Mouse (Mus musculus) spleen, postnatal 36 days (tissue): ENCODE results near the gene Fkbp9.

Source experiments
- DNase-seq, 2 experiments: peaks; one replicate each; pipeline ENCODE4 v3.0.0; 2022; ENCODE audit warnings: low spot score in 2 of 2, mixed read lengths in 1 of 2

Fkbp9 gene

DNA sequence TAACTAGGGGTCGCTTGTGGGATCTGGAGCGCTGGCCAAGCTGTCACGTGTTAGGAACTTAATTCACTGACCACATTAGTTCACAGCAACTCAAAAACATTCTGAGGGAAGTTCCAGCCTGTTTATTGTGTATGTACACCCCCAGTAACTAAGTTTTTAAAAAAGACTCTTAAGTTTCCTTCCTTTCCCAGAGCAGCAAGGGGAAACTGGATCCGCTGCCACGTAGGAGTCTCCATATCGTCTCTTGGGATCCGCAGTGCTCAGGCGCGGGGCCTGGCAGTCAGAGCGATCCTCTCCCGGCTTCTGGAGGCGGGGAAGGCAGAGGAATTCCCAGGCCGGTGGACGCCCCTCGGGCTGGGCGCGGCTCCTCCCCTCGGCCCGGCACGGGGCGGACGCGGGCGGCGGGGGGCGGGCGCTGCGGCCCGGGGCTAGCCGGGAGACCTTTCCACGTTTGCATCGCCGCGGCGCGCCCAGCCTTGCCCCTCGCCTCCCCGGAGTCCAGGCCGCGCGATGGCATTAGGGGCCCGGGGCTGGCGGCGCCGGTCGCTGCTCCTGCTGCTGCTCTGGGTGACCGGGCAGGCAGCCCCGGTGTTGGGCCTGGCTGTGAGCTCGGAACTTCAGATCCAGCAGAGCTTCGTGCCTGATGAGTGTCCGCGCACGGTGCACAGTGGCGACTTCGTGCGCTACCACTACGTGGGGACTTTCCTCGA is at the start of gene Fkbp9:
TSS of gene Fkbp9 (plus strand) at position 363 of the 710 bp plus-strand sequence.
- peak; percentile 15 to 25 for DNase-seq

DNA sequence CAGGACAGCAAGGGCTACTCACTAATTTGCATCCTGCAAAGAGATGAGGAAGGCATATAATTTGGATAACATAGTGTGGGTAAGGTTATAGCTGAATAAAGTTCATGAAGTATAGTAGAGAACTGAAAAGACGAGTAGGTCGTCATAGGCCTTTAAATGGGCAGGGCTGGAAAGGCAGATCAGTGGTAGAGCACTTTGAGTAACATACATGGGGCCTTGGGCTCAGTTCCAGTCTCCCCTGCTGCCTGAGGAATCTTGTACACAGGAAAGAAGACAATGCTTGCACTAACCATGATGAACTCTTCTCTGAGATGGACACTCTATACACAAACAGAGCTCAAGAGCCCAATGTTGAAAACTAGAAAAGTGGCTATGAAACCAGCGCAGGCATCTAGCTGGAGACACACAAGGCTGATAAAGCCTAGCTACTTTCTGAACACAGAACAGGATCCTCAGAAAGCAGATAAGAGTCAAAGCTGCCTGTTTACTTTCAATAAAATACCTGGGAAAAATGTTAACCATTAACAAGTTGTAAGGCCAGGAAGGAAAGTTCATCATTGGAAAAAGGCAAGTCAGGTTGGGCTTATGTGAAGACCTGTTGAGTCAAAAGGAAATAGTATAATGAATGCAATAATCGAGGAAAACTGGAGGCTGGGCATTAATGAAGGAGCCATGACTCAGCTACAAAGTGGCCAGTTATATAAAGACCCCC is 48.1 kb upstream of the Fkbp9 start:
- DNase-seq, result no peak

DNA sequence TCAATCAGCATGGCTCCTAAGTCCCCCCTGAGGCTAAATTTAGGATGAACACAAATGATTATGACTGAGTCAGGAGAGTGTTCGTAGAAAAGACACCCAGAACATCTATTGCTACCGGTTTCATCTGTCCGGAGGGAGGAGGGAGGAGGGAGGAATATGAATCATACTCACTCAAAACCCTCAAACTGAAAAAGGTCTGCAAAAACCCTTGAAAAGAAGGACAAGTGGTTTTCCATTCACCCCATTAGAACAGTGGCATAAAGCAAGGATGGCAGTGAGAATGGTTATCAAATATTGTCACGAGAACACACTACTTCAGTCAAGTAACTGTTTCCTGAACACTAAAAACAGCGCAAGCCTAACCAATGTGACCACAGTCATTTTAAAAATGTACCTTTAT is 46.8 kb upstream of the Fkbp9 start:
- DNase-seq, result no peak

DNA sequence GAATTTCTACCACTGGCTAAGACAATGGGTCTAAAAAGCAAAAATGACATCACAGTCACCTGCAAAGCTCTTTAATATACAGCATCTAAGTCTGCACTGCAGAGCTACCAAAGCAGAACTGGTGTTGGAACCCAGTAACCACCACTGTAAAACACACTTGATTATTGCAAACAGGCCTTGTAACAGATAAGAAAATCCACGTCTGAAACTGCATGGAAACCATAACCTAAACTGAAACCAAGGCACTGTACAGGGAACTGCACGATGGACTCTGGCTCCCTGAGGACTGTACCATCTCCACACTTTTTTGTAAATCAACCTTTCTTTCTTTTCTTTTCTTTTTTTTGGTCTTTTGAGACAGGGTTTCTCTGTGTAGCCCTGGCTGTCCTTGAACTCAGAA is 44.2 kb upstream of the Fkbp9 start:
- no peak for DNase-seq

DNA sequence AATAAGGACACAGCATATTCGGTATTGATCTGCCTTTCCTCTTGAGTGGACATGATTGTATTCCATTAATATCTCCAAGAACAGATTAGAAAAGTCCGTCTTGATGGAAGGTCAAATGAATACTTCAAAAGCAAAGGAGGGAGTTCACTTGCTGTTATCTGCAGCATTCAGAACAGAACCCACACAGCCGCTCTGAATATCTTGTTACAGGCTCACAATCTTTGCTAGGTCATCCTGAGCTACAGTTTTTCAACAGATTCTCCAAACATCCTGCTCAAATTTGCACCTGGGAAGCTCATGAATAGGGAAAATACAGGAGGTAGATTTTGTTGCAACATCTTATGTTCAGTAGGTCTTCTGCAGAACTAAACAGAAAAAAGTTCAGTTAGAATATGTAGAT is 42.5 kb upstream of the Fkbp9 start:
- no peak for DNase-seq

DNA sequence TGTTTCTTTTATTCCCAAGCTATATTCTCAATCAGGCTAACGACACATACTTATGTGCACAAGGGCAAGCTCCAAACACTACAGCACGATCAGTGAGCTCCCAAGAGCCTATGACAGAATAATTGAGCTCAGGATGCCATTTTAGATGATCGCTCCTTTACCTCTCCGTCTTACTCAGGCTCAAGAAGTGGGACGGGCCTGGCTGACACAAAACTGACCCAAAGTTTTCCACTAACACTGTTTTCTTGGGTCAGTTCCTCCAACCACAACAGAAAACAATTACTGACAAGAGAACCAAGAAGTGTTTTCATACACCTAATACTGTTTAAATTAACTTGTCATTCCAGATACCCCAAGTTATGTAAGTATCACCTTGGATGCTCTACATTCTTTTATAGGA is 37.0 kb upstream of the Fkbp9 start:
- DNase-seq, result no peak

DNA sequence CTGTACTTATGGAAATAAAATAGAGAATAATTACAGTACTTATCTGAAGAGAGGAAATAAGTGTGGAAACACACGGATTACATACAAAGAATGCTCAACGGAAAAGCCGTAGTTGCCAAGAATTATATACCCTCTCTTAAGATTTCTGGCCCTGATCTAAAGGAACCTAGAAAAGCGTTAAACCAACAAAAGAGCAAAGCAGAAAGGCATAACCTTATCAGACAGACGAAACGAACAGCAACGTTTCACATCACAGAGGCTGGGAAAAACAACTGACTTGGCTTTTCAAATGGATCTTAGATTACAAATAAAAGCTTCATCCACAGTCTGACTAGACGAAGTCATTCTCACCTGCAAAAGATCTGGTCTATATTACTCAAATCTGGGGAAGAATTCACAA is 35.6 kb upstream of the Fkbp9 start:
- no peak for DNase-seq

DNA sequence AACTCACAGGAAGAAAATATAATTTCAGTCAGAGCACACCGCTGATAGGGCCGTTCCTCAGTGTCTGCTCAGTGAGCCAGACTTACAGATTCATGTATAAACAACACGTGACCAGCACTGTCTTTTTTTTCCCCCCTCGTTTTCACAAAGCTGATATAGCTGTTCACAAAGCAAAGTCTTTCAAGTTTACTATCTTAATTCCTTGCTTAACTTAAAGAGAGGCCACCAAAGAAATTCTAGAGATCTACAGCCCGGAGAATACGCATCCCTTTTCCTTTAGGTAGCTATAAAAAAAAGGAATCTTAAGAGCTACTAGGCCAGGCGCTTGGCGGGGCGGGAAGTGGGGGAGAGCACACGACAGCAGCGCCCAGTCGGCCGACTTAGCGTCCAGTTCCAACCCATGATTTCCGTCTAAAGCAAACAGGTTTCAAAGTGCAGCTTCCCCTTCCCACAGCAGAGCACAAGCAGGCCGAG is 35.2 kb upstream of the Fkbp9 start:
- peak; percentile 33 to 50 for DNase-seq

DNA sequence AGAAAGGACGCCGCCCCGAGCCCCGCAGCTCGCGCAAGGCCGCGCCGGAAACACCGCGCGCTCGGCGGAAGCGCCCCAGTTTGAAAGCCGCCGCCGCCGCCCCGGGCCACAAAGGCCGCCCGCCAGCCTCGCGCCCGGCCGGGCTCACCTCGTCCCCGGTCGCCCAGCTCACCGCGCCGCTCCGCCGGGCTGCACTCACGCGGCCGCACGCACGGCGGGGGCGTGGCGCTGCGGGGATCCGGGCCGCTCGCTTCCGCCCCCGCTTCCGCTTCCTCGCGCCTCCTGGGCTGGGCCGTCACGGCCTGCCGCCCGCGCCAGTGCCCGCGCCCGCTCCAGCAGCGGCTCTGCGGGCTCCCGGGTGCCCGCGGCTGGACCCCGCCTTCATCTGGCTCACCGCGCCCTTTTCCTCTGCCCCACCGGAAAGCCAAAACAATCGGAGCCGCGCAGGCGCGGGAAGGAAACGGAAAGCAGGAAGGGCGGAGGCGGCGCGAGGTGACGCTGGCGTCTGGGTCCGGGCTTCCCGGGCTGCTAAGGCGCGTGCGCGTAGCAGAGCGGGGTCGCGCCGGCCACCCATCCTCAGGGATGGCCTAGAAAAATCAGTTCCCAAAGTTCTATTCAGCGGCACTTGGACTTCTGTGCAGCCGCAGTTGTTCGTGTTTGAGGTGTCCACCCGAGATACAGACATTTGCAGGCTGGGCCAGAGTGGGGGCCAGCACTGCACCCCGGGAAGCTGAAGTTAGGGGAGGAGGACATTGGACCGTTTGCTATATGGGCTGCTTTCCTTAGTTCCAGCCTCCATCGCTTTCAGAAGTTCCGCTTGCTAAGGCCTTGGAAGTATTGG is 34.3 kb upstream of the Fkbp9 start, which contains the start of gene Kbtbd2:
TSS of gene Kbtbd2 (minus strand) at position 503 of the 841 bp plus-strand sequence.
- DNase-seq, result peak; percentile 94 to 95

DNA sequence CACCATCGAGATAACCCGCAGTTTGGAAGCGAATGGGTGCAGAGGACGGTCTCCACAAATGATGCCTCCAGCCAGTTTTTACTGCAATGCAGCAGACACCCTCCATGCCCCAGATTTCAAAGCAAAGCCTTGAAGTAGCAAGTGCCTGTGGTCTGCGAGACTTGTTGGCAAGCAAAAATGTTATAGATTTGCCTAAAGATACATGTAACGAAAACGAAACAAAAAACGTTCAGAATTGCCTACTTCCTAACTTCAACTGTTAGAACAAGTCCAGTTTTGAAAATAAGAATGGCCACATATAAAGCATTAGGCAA is 33.8 kb upstream of the Fkbp9 start:
- no peak for DNase-seq

DNA sequence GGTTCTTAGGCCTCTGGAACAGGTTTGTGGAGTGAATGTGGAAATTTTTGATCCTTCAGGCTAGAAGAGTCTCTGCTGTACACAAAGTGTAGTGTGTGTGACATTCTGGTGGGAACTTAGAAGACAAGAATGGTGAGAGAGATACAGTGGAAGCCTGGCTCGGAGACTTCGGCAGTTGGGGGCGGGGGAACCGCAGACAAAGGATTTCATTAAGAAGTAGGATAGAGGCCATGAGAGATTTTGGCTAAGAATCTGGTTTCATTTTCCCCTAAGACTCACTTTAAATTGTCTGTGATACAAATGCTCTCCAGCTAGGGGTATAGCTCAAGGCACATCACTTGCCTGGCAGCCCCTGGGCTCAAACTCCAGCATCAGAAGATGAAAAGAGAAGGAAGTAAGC is 26.8 kb upstream of the Fkbp9 start:
- no peak for DNase-seq

DNA sequence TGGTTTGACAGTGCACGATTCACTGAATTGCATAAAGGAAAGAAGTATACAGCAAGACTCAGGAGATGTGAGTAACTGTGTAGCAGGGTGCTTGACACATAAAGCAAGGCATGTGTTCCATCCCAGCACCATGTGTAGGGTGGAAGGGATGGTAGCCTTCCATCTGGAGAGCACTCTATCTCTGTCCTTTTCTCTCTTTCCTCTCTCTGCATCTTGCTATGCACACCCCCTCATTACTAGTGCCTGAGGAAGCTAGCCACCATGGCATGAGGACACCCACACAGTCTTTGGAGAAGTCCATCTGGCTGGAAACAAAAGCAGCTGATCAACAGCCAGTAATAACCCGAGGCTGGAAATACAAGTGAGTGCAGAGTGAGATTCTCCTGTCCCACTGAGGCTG is 25.7 kb upstream of the Fkbp9 start:
- no peak for DNase-seq

DNA sequence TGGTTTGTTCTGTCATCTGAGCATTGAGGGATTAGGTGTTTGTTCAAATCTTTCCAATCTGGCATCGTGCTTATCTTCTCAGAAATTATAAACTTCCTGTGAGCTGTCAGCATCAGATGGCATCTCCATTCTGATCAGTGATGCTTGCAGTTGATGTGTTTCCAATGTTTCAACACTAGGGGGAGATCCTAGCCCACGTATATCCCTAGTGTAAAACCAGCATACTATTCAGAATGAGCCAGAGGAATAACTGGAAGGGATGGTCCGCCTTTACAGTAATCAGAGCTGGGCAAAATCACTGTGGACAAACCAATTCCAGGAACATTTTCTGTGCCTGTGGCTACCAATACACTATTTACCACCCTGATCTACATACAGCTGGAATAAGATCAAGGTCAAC is 23.2 kb upstream of the Fkbp9 start:
- DNase-seq, result peak; percentile 22 to 48

DNA sequence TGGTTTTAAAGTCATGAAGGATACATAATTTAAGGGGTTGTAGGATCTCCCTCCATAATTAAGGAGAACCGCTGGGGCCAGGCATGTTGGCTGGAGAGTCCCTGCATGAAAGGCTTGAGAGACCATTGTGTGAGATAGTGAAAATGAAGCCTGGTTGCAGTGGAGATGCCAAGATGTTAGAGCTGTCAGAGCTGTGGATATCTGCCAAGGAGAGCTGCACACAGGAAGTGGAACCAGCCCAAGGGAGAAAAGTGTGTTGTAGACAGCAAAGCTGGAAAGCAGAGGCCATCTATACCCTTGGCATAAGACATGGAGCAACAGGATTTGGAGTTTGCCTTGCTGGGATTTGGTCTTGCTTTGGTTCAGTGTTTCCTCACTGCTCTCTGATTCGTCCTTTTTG is 18.5 kb upstream of the Fkbp9 start:
- DNase-seq, result no peak

DNA sequence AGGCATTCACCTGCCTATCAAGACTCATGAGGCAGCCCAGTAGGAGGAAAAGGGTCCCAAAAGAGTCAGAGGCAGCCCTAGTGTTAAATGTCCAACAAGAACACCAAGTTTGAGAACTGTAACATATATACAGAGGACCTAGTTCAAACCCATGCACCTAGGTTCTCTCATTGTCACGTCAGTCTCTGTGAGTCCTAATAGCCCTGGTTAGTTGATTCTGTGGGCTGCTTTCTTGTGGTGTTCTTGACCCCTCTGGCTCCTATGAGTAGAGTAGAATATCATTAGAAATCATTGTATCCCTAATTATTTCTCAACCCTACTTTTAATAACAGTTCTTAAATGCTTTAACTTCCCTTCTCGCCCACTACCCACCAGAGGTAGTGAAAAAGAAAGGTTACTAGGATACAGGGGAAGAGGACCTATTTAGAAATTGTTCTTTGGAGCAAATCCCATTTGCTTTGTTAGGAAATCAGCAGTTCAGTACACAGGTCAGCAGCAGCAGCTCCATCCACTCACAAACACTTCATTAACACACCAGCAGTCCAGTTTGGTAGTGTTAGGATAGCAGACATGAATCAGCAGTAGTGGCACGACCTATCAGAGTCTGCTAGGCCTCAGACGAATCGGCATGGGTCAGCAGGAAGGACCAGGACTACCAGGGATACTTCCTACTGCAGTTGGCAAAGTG is 13.3 kb upstream of the Fkbp9 start:
- no peak for DNase-seq

DNA sequence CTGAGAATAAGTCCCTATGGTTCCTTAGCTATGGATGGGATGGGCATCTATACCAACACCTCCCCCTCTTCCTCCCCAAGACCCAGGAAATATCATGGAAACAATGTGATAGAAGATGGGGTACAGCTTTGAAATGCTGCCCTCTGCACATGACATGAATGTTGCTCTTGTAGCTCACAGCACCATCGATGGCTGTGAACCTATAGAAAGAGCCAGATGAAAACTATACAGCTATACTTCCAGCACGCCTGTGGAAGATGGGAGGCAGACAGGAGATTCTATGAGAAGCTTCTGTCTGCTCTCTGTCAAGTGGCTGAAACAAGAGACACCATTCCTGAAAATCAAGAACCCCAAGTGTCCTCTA is 12.8 kb upstream of the Fkbp9 start:
- DNase-seq, result no peak

DNA sequence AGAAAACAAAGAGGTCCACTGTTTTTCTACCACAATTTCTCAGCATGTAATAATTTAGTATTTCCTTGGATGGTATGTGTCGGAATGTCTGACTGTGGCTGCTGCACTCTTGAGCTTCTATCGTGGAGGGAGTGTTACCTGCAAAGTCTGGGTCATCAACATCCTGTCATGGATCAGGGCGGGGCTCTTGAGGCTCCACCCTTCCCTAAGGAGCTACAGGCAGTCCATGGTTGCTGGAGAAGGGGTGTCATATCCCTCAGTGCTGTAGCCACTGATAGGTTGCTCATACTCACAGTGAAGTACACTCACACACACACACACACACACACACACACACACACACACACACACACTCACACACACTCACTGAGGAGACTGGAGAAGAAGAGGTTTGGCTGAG is 6.2 kb upstream of the Fkbp9 start:
- no peak for DNase-seq

DNA sequence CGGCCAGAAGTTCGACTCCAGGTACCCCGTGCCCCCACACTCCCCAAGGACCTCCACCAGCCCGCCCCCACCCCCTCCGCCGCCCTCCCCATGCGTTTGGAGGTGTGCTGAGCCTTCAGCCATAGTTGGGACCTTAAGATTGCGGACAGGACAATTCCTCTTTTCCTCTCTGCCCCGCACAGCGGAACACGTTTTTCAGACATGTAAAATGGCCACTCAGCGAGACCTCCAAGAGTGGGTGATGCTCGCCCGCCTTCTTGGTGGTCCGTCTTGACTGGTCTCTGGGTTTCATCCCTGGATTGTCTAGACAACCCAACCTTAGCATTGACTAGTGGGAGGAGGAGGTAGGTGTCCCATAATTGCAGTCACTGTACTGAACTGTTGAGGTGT is 543 bp downstream of the Fkbp9 start:
- no peak for DNase-seq

DNA sequence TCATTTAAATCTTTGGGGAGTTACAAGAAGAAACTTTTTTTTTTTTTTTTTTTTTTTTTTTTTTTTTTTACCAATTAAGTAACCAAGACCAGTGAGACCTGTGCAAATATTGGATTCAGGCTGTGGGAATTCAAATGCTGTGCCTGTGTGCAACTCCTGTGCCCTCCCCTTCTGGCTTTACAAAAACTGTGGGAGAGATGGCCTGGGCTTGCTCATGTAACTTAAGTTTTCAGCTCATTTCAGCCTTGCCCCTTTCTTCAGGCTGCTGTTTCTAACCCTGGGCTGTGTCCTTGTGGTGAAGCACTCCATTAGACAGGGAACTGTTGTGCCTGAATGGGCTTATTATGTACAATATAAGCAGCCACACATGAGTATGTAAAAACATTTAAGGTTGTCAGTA is 971 bp downstream of the Fkbp9 start:
- no peak for DNase-seq

DNA sequence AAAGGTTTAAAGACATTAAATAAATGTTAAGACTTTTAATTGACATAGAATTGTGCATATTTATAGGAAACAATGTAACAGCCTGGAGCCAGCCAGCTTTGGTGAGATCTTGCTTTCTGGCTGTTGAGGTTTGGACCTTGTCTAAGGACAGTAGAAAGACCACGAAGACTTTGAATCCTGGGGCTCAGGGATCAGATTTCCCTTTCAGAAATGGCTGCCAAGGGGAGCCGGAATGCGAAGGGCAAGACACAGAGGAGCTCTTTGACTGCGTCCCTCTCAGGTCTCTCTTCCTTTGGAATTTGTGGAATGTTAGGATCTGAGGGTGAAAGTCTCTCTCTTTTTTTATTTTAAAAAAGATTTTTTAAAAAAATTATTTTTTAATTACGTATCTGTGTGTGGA is 2.9 kb downstream of the Fkbp9 start:
- DNase-seq, result no peak

DNA sequence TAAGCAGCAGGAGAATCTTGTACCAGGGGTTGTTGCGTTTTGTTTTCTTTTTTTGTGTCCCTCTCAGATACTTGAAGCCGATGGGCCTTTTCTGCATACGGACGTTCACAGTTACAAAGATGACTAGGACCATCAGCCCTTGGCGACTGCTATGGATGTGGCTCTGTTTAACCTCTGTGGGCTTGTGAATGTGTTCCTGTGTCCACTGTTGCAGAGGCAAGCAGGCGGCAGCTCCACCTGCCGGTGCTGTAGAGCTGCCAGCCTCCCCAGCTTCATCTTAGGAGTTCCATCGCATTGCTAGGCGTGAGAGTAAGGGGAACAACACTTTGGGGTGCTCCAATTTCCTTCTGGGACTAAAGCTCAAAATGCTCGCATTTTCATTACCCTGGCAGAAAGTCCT is 3.7 kb downstream of the Fkbp9 start:
- DNase-seq, result no peak

DNA sequence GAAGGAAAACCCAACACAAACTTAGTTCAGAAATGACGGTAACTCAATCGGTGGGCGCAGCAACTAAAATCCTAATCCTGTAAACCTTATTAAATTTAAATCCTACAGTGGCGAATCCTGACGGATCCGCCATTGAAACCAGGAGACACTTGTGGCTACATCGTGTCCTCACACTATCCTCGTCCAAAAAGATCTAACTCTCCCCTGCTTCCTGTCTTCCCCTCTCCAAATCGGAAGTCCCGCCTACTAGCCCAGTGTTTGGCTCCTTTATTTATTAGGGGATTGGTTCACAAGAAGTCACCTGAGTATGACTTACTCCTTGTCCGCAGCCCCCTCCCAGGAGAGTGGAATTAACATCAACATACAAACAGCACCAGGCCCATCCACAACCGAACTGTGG is 5.3 kb downstream of the Fkbp9 start:
- DNase-seq, result no peak
